Mouse (Mus musculus) bone marrow macrophage, adult 2 months (primary cell): ENCODE results near the gene Mdga2. TPM values are rescaled to one million over a fixed set of nuclear protein-coding genes. Genes with fewer than 3 reads are reported as not detected.

ENCODE experiments used
- H3K27ac ChIP-seq: 2 replicates; pipeline ENCODE4 v1.5.1; 2012; ENCODE audit warnings: low read depth, low read length; ENCODE audit not compliant: insufficient read depth
- H3K4me1 ChIP-seq: 2 replicates; pipeline ENCODE4 v1.6.1; 2012; ENCODE audit warnings: low read length; ENCODE audit not compliant: control insufficient read depth, insufficient read depth
- H3K4me3 ChIP-seq: 2 replicates; pipeline ENCODE4 v1.5.1; 2012; ENCODE audit warnings: mild to moderate bottlenecking, low read length, moderate library complexity; ENCODE audit not compliant: insufficient read depth
- CTCF ChIP-seq: IDR thresholded peaks from 2 replicates; pipeline ENCODE4 v1.5.1; 2012; ENCODE audit warnings: low read depth, mild to moderate bottlenecking, low read length, moderate library complexity
- POLR2A ChIP-seq: IDR thresholded peaks from 2 replicates; pipeline ENCODE4 v1.6.1; 2012; ENCODE audit warnings: mild to moderate bottlenecking, low read depth, low read length, borderline replicate concordance
- polyA plus RNA-seq: library from polyadenylated mRNA; stranded (reverse); fragments of >200 nt; gene quantifications from 2 replicates; pipeline ENCODE4 v1.2.4, GENCODE M21; 2012; ENCODE audit not compliant: missing spikeins, insufficient read depth, insufficient read length

Gene Mdga2
- polyA plus RNA-seq, 1 experiment: not detected

DNA sequence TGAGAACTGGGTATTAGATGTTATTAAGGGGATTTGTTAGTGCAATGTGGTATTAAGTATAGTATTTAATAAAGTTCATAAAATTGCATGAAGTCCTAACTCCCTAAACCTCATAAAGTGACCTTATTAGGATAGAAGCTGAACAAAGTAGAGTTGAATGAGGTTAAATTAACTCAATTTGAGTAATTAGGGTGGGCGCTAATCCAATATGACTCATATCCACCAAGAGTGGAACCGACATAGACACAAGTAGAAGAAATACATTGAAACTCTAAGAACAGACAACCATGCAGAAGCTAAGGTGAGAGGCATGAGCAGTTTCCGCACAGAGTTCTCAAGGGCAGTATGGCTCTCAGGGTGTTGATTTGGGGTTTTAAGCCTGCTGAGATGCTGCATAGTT lies 165.7 kb downstream of the Mdga2 start:
- TF ChIP-seq POLR2A: no peak
- no peak for TF ChIP-seq CTCF
- Histone ChIP-seq H3K4me1 (no peaks in the 10 kb centered on the region), H3K27ac (no peak overlapping the region), H3K4me3 (no peak overlapping the region)

DNA sequence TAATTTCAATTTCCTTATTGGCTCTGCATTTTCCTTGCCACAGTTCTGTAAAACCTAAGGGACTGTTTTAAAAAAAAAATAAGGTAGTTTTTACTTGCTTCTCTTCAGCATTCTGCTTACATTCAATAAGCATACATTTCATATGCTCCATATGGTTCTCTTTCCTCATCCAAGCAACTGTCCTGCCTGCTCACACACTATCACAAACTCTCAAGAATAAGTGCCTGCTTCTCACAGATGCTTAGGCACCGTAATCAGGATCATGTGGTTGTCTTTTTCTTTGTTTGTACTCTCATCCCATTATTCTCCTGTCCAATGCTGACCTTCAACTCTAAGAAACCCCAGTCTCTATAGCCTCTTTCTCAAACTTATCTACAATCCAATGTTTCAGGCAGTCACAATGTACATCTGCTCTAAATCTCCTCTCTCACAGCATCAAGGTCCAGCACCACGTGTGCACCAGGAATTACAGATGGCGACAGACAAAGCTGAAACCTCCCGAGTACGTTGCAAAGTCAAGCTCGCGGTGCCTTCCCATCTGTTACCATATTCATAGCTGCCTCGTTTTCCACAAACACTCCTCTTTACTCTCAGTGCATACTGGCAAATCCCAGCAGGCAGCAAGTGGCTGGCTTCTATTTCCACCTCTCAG lies 177.1 kb downstream of the Mdga2 start:
- TF ChIP-seq CTCF: no peak
- TF ChIP-seq POLR2A: no peak
- Histone ChIP-seq H3K4me1 (no peaks in the 10 kb centered on the region), H3K4me3 (no peak overlapping the region), H3K27ac (no peak overlapping the region)

DNA sequence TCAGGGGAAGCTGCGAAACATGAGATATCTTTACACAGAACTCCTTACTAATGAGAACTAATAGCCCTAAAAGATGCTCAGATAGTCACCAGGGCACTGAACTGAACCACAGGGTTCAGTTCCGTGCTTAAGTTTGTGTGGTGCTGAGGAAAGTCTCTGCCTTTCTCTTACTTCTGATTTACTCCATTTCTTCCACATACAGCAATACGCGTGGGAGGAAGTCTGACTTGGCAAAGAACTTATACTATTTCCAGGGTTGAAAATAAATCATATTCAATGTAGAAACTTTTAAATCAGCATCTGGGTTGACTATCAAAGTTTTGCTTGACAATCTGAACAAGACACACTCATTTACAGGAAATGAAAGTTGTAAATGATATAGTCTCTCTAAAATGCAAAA lies 180.5 kb downstream of the Mdga2 start:
- TF ChIP-seq CTCF (no peak), POLR2A (no peak)
- H3K4me3 ChIP-seq: no peak overlapping the region

DNA sequence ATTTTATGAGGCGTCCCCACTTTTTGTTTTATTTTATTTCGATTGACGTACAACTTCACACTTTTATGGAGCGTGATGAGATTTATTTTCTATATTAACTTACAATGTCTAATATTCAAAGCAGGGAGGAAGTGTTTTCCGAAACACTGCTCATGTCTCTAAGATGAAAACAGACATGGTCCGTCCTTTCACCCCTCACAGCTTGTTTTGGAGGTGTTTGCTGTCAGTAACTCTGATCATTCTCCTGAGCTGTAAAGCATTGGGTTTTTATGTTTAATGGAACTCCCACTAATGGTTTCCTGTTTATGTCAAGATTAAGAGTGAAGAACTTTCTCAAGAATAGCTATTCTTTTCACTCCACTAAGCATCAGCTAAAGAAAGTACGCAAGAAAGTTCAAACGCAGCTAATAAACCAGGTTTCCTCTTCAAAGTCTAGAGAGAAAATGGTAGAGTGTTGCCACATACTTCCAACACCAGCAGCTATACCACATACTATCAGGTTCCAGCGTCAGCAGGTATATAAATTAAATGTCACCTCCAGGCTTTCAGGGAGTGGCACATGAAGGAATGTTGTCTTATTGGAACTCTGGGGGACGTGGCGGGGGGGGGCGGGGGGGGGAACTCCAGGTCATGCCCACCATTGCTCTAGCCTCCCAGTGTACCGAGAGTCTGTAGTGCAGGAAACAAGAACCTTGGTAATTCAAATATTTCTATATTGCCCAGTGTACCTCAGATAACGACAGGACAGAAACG lies 186.7 kb downstream of the Mdga2 start:
- no peaks in the 10 kb centered on the region for H3K4me1 ChIP-seq
- H3K27ac ChIP-seq: no peak overlapping the region
- TF ChIP-seq POLR2A: no peak
- TF ChIP-seq CTCF: no peak
- no peak overlapping the region for H3K4me3 ChIP-seq

More for the DNA sequence above, 180.5 kb downstream of the Mdga2 start:
- Histone ChIP-seq H3K4me1 (no peaks in the 10 kb centered on the region), H3K27ac (no peak overlapping the region)

DNA sequence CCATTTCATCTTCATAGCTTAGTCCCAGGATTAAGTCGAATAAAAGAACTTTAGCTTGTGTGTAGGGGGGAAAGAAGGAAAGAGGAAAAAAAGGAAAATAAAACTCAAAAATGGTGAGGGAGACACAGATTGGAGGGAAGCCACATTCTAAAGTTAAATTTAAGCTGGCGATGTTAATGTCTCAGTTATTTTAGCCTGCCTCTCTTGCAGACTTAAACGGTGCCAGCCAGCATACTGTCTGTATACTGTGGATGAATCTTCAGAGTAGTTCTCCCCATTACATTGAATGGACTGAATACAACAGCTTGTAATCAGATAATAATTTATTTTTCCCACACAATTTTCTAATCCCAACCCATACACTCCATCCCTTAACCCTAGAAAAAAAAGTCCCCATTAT lies 205.2 kb downstream of the Mdga2 start:
- no peak for TF ChIP-seq POLR2A
- TF ChIP-seq CTCF: no peak
- Histone ChIP-seq H3K27ac (no peak overlapping the region), H3K4me1 (no peaks in the 10 kb centered on the region), H3K4me3 (no peak overlapping the region)

DNA sequence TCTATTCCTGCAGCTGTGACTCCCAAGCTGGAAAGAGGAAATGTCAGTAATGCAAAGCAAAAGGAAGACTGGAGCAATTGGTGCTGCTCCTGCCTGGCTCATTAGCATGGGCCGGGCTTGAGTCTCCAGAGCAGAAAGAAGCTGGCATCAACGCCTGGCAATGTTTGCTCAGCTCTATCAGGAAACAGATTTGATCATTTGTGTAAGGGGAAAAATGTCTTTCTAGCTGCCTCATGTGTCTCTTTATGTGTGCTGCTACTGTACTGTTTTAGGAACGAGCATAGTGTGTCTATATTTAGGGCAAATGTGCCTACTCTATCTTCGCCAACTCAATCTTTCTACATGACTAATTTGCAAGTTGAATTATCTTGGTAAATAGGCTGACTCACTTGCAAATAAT lies 211.0 kb downstream of the Mdga2 start:
- no peaks in the 10 kb centered on the region for H3K4me1 ChIP-seq
- H3K27ac ChIP-seq: no peak overlapping the region
- no peak overlapping the region for H3K4me3 ChIP-seq
- TF ChIP-seq CTCF: no peak
- no peak for TF ChIP-seq POLR2A

DNA sequence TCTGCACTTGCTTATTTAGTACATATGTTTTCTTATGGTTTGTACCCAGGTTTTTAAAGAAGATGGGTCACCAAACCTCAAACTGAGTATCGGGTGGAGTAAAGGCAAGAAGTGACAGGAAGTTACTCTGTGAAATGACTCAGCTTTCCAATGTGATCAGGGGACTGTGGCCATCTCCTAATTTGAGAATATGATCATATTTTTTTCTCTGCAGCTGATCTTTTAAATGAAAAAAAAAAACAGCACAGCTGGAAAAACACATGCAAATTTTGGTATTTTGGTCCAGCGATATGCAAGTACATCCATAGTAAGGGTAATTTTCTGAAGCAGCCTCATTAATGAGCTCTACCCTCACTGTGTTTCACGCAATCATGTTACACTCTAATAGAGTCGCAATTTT lies 212.0 kb downstream of the Mdga2 start:
- no peaks in the 10 kb centered on the region for H3K4me1 ChIP-seq
- no peak overlapping the region for H3K4me3 ChIP-seq
- TF ChIP-seq POLR2A (no peak), CTCF (no peak)
- no peak overlapping the region for H3K27ac ChIP-seq

DNA sequence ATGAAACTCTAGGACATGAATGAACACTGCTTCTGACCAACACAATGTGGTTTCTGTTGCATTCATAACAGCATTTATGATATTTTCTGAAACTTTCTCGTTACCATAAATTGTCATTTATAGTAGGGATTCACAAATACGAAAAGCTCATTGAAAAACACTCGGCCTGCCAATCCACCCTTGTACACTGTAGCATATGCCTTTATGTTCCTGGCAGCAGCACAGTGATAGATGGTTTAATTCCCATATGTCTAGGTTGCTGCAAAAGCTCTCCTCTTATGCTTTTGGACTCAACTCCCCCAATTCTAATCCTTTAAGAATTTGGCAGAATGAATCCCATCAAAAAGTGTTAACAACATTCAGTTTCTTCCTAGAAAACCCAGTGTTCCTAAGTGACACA lies 213.2 kb downstream of the Mdga2 start:
- Histone ChIP-seq H3K27ac (no peak overlapping the region), H3K4me3 (no peak overlapping the region), H3K4me1 (no peaks in the 10 kb centered on the region)
- no peak for TF ChIP-seq CTCF
- no peak for TF ChIP-seq POLR2A

DNA sequence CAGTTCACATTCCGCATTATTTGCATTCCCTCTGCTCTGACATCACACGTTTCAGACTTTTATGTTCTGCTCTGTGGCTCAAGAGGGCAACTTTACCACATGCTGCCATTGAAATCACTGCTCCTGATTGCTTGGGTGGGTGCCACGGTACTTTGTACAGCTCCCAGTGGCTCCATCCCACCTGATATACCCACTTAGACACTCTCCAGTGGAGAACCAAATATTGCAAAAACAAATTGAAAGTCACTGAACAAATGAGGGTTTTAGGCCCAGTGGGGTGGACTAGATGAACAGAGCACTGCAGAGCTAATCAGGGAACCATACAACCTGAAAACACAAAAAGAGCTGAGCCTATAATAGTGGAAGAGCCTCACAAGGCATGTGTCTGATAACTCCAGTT lies 268.2 kb downstream of the Mdga2 start:
- Histone ChIP-seq H3K4me3 (no peak overlapping the region), H3K4me1 (no peaks in the 10 kb centered on the region), H3K27ac (no peak overlapping the region)
- no peak for TF ChIP-seq CTCF
- TF ChIP-seq POLR2A: no peak

DNA sequence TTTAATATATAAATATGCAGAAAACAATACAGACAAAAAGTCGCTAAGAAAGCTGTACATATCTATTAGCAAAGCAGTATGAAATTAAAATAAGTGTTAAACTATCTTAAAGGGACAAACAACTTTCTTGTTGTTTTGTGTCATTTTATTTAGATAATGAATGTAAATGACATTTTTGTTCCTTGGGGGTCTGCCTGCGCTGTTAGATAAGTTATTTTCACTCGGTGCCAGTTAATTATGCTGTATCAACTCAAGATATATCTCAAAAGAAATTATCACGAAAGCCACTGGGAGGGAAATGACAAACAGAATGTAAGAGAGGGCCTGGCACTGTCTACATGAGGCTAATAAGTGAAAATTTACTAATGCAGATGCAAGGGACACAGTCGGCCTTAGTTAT lies 306.6 kb downstream of the Mdga2 start:
- Histone ChIP-seq H3K27ac (no peak overlapping the region), H3K4me1 (no peaks in the 10 kb centered on the region)
- no peak for TF ChIP-seq POLR2A

DNA sequence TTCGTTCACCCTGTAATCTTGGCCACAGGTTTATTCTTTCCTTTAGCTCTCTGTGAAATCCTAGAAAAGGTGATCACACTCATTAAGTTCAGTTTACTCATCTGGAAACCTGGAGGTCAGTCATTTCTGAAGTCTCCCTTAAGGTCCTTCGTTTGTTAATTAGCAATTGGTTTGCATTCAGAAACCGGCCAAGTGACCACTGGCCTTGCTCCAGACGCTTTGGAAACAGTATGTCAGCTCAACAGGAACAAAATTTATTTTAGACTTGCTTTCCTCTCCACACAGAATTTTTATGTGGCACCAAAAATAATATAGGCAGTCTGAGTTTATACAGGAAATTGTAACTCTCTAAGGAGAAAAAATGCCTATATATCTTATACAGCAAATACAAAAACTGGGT lies 323.0 kb downstream of the Mdga2 start:
- no peak overlapping the region for H3K27ac ChIP-seq
- no peaks in the 10 kb centered on the region for H3K4me1 ChIP-seq
- no peak overlapping the region for H3K4me3 ChIP-seq
- TF ChIP-seq POLR2A (no peak), CTCF (no peak)

More for the DNA sequence above, 306.6 kb downstream of the Mdga2 start:
- H3K4me3 ChIP-seq: no peak overlapping the region
